Comparison of ENCODE assay signal across 13 mouse cellular contexts in the genomic region with DNA sequence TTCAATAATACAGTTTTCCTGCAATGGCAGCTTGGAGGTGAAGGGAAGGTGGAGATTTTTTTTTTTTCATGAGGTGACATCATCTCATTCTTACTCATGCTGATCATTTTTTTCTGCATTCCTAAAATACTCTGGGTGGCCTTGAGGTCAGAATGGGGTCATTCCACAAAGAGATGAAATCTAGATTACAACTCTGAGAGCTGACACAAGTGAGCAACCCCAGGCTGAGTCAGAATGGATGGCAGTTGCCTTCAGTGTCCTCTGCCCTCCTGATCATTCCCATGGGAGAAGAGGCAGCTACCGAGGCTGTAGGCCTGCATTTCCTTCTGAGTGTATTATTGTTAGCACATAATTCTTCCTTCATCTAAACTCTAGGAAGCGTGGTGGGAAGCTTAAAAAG.
DNase-seq lines count a peak whose midpoint lies in the region; ATAC-seq lines count a peak whose summit lies in the region.
"Had no signal": no experiment of that assay in that cellular context is flagged by ENCODE, and none has a peak within 500 bp of the region (broad histone marks: within the 10 kb centered on the region; RNA-seq: fewer than 3 reads in every experiment).

No protein-coding gene starts in this region.

- H3K27ac ChIP-seq in kidney, embryonic 14.5 days (ENCODE audit: low read depth, low read length), result no peak overlapping the region
- no peak overlapping the region for H3K27ac ChIP-seq in hindbrain, embryonic 10.5 days
- H3K27ac ChIP-seq: heart, adult 2 months; limb, embryonic 15.5 days; neural tube, embryonic 13.5 days had no signal

- 46% methylated on average over 2 of the region's 2 CpGs for WGBS in kidney, embryonic 14.5 days
- WGBS in hindbrain, embryonic 10.5 days, result 56% methylated on average over 2 of the region's 2 CpGs

- H3K4me3 ChIP-seq in kidney, embryonic 14.5 days (ENCODE audit: low read length), result no peak overlapping the region
- H3K4me3 ChIP-seq in hindbrain, embryonic 10.5 days, result no peak overlapping the region
- H3K4me3 ChIP-seq: heart, adult 2 months; limb, embryonic 15.5 days; neural tube, embryonic 13.5 days had no signal

- H3K9me3 ChIP-seq in kidney, embryonic 14.5 days (ENCODE audit: control insufficient read depth, low read length), result no peaks in the 10 kb centered on the region
- H3K9me3 ChIP-seq in hindbrain, embryonic 10.5 days, result no peaks in the 10 kb centered on the region
- H3K9me3 ChIP-seq: limb, embryonic 15.5 days; neural tube, embryonic 13.5 days had no signal

- no peak overlapping the region for H3K9ac ChIP-seq in kidney, embryonic 14.5 days (ENCODE audit: low read depth, low read length)
- H3K9ac ChIP-seq: forebrain, postnatal 0 days; limb, embryonic 15.5 days; neural tube, embryonic 13.5 days had no signal

- H3K4me2 ChIP-seq in kidney, embryonic 14.5 days (replicated peaks; ENCODE audit: low read depth, low read length), result no peak overlapping the region
- H3K4me2 ChIP-seq: limb, embryonic 15.5 days; neural tube, embryonic 13.5 days had no signal

- H3K36me3 ChIP-seq in kidney, embryonic 14.5 days (ENCODE audit: control insufficient read depth, insufficient read depth, low read length), result no peaks in the 10 kb centered on the region
- H3K36me3 ChIP-seq in hindbrain, embryonic 10.5 days, result no peaks in the 10 kb centered on the region
- H3K36me3 ChIP-seq: limb, embryonic 15.5 days; neural tube, embryonic 13.5 days had no signal

- no peaks in the 10 kb centered on the region for H3K4me1 ChIP-seq in kidney, embryonic 14.5 days (ENCODE audit: control insufficient read depth, insufficient read depth, low read length)
- H3K4me1 ChIP-seq in hindbrain, embryonic 10.5 days (replicated peaks), result no peaks in the 10 kb centered on the region
- H3K4me1 ChIP-seq: limb, embryonic 15.5 days; neural tube, embryonic 13.5 days had no signal

- DNase-seq in kidney, adult 9 months, result peak; percentile 21
- DNase-seq in Muller cell, postnatal 12 days (ENCODE audit: inconsistent ontology term), result peak; percentile 92
- peak; percentile 29 for DNase-seq in adrenal gland, postnatal 25 days
- no peak for DNase-seq in hindbrain, embryonic 10.5 days (ENCODE audit: low spot score)
- DNase-seq in urinary bladder, adult 18-20 months (ENCODE audit: low spot score in 2 of 2), result no peak
- no peak for DNase-seq in cerebellum, adult 8-10 months
- DNase-seq: cerebellum, adult 11-12 months; forebrain, postnatal 0 days; heart, adult 2 months; lung, postnatal 14 days had no signal

- no peaks in the 10 kb centered on the region for H3K27me3 ChIP-seq in kidney, embryonic 14.5 days (ENCODE audit: control insufficient read depth, insufficient read depth, low read length)
- no peaks in the 10 kb centered on the region for H3K27me3 ChIP-seq in hindbrain, embryonic 10.5 days (ENCODE audit: insufficient read depth, poor library complexity, severe bottlenecking)
- H3K27me3 ChIP-seq: limb, embryonic 15.5 days; neural tube, embryonic 13.5 days had no signal

- ATAC-seq in kidney, embryonic 14.5 days (ENCODE audit: low FRiP score, low TSS enrichment), result no peak
- ATAC-seq: forebrain, postnatal 0 days had no signal

Comparison
In these comparisons a context has a peak if more than half of its experiments do, and no peak if none do; other contexts are left out.
1. DNase-seq: peak in kidney, adult 9 months (single experiment), Muller cell, postnatal 12 days (single experiment) and adrenal gland, postnatal 25 days (single experiment); none in hindbrain, embryonic 10.5 days (single experiment), urinary bladder, adult 18-20 months (0 of 2) and cerebellum, adult 8-10 months (single experiment).